Mouse (Mus musculus) ovary, postnatal 10 days (tissue): ENCODE results near the gene Tmem210.
A peak's percentile ranks its signal among the peaks of the same experiment; 100 is the strongest.

ENCODE experiments used
- DNase-seq: peaks from one replicate; pipeline ENCODE4 v3.0.0; 2022; ENCODE audit warnings: low spot score

Gene Tmem210

GRCm38 (mm10) chr2:25297093-25297492 lies 9.1 kb downstream of the Tmem210 start:
- DNase-seq = no peak

DNA sequence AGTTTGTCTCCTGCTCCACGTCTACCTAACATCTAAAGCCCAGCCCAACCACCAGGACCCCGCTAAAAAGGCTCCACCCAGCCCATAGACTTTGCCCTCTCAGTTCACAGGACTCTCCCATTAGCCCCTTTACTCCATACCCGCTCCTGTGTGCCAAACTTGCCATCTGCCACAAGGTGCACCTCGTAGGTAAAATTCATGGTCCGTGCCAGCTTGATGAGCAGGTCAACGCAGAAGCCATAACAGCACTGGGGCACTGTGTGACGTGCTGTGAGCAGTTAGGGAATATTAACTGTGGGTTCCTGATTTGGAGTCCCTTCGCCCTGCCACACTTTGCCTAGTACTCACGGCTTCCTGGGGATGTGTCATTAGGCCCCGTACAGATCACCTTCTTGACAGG lies 10.1 kb downstream of the Tmem210 start:
- DNase-seq = no peak

GRCm38 (mm10) chr2:25303452-25303851 lies 15.5 kb downstream of the Tmem210 start:
- DNase-seq = no peak

DNA sequence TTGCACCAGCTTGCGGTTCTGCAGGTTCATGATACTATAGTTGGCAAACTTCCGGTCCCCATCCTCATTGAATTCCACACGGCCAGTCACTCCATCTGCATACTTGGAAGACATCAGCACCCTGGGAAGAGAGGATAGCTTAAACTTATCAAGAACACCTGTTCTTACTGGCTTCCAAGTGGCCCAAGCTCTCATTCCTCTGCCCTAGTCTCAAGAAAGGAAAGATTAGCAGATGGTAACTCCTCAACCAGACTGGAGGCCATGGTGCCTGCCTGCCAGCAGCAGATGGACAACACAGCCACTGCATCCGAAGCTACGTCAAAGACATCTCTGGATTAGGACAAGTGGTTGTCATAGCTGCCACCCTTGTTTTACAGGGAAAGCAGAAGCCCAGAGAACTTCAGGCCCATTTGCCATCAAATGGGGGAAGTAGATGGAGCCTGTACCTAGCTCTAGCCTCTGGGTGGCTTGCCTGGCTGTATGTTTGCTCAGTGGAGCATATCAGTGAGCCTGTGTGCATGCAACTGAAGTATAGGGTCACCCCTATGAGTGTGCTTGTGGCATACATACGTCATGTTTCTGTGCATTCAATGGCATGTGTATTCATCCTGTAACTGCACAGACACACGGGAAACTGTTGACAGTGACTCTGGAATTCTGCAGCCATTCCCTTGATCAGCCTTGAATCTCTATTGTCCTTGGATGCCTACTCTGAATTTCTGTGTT lies 16.1 kb downstream of the Tmem210 start:
- DNase-seq = no peak

DNA sequence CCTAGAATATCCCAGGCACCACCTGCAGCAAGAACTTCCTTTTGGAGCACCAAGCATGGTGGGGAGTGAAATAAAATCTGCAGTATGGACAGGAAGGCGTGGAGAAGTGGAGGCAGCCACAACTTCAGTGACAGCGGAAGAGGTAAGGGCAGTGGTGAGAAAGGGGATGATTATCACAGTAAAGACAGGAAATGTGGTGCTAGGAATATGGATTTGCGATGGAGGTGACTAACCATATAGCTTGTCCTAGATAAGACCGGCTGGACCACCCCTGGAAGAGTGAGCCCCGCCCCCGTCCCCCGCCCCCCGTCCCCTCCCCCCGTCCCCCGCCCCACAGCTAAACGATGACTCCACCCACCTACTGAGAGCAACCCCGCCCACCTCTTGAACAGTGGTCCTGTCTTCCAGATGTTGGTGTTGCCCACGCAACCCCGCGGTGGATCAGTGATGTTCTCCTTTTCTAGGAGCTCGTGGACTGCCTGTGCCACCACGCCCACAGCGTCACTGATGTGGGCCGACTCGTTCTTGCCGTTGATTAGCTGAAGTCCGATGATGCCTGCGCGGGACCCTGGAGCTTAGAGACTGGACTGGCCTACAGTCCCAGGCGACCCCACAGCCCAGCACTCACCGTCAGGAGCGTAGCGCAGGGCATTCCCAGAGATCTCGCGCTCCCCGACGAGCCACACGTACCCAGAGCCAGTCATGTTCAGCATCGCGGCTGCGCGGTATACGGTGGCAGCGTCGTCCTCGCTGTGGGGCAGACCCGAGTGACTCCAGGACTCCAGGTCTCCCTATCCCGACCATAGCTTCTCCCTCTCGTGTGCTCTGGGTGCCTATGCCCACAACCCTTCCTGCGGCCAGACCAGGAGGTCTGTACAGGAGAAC lies 17.0 kb downstream of the Tmem210 start:
- DNase-seq = no peak

- no peak for DNase-seq
These were observed 17.8 kb downstream of the Tmem210 start for GRCm38 (mm10) chr2:25305587-25306359.

DNA sequence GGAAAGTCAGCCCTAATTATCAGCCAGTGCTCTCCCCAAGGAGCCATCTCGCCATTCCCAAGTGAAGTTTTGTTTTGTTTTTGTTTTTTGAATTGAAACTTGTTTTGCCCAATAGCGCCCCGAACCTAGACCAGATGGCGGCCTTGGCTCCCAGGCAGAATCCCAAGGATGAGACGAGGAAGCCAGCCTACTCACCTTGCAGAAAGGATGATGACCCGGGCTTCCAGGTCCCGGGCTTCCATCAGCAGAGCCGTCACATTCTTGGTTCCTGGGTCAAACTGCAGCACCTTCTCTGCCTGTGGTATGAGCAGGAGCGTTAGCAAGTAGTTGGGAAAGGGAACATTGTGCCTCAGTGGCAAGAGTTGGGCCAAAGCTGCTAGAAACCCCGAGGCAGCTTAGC lies 22.2 kb downstream of the Tmem210 start:
- no peak for DNase-seq

GRCm38 (mm10) chr2:25310969-25311368 lies 23.0 kb downstream of the Tmem210 start:
- DNase-seq = no peak

- DNase-seq = no peak
These were observed 23.5 kb downstream of the Tmem210 start for GRCm38 (mm10) chr2:25311491-25311891.

DNA sequence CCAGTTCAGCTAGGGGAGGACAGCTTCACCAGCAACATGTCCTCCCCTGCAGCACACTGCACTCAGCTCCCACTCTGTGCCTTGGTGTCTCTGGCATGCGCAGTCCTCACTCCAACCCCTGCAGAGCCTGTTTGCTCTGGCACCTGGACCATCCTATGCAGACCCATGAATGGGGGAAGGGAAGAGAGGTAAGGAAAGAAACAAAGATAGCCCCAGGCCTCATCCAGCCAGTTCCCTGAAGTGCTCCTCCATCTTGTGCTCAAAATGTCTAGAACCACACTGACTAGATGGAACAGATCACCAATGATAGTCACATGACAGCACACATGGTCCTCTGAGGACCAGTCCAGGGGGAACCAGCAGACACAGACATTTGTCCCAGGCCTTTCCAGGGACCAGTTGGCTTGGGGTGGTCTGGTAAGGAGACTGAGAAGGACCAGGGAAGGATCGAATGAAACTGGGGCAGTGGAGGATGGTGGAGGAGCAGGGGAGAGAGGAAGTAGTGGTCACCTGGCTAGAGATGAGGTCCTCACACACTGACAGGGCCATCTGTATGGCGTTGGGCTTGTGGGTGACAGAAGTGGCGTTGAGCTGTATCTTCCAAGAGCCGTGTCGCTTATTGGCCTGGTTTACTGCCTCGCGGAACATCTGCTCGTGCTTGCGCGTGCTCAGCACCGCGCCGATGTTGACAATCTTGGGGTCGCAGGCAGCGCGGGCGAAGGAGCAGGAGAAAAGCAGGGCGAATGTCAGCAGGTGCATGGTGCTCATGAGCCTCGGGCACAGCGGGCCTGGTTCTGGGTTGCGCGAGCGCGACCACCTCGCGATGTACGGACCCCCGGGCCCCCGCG lies 30.4 kb downstream of the Tmem210 start:
- no peak for DNase-seq

GRCm38 (mm10) chr2:25318971-25319773 lies 31.2 kb downstream of the Tmem210 start, which contains the start of gene Grin1:
Grin1 (minus strand) TSS chr2:25319187.
- DNase-seq = peak; percentile 39

- DNase-seq = no peak
These were observed 32.1 kb downstream of the Tmem210 start for GRCm38 (mm10) chr2:25320084-25320483.

- DNase-seq = no peak
These were observed 38.1 kb downstream of the Tmem210 start for GRCm38 (mm10) chr2:25326036-25326435.

GRCm38 (mm10) chr2:25328440-25328839 lies 40.5 kb downstream of the Tmem210 start:
- DNase-seq = no peak

GRCm38 (mm10) chr2:25331470-25331869 lies 43.5 kb downstream of the Tmem210 start:
- no peak for DNase-seq

GRCm38 (mm10) chr2:25332286-25333160 lies 44.6 kb downstream of the Tmem210 start, which contains the start of gene Man1b1:
Man1b1 (plus strand) TSS chr2:25332338.
- peak; percentile 99 for DNase-seq

DNA sequence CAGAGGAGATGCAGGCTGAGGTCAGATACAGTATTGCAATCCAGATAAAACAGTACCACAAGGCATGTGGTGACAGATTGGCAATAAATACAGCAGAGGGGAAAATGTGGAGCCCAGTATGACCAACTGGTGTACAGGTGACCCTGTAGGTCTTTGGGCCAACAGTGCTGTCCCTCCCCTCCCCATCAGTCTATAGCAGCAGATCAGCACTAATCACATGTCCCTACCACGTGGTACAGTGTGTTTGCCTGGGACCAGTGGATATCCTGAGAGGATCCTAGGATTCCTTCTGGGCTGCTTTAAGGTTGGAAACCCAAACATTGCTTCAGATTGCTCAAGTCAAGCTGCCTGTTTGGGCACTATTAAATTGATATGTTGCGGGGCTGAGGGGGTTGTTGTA lies 45.6 kb downstream of the Tmem210 start:
- DNase-seq = no peak

DNA sequence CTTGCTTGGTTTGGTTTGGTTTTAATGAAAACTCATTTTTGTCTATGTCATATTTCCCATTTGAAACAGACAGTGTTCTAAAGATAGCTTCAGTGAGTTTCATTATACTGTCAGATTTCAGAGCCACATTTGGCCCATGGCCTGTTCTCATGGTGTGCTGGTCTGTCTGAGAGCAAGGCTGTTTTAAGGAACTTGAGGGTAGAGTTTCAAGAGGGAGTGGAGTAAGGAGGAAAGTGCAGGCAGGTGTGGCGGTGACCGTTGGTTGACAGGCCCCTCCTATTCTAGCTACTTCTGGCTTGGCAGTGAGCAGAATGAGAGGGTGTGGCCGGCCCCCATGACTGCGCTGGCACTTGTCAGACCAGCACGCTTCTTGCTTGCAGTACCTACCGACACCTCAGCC lies 50.4 kb downstream of the Tmem210 start:
- no peak for DNase-seq
